Mouse (Mus musculus): ENCODE data around the gene Ptpn6.

GRCm38 (mm10) chr6:124685606-124686386 lies 52.7 kb downstream of the Ptpn6 start:
- TF ChIP-seq POLR2A (IDR thresholded peaks at IDR 0.05; ENCODE audit: low read depth, low read length) = no peak
- TF ChIP-seq CTCF (conservative IDR thresholded peaks at IDR 0.05; ENCODE audit: insufficient read depth, insufficient read length, low read depth, low read length) = no peak

All from kidney, adult 2 months (tissue).